Mouse (Mus musculus): Measurements from ENCODE around the gene Mettl1. TPM values are rescaled to one million over a fixed set of nuclear protein-coding genes. Genes with fewer than 3 reads are reported as not detected.
"Not testable (repeated sequence)": the region's sequence is repeated elsewhere in the genome, so short reads cannot be mapped to it uniquely, and the experiment has no call there.

Gene Mettl1
- polyA plus RNA-seq, 1 experiment from 2014 or later, result 47.6 TPM

DNA sequence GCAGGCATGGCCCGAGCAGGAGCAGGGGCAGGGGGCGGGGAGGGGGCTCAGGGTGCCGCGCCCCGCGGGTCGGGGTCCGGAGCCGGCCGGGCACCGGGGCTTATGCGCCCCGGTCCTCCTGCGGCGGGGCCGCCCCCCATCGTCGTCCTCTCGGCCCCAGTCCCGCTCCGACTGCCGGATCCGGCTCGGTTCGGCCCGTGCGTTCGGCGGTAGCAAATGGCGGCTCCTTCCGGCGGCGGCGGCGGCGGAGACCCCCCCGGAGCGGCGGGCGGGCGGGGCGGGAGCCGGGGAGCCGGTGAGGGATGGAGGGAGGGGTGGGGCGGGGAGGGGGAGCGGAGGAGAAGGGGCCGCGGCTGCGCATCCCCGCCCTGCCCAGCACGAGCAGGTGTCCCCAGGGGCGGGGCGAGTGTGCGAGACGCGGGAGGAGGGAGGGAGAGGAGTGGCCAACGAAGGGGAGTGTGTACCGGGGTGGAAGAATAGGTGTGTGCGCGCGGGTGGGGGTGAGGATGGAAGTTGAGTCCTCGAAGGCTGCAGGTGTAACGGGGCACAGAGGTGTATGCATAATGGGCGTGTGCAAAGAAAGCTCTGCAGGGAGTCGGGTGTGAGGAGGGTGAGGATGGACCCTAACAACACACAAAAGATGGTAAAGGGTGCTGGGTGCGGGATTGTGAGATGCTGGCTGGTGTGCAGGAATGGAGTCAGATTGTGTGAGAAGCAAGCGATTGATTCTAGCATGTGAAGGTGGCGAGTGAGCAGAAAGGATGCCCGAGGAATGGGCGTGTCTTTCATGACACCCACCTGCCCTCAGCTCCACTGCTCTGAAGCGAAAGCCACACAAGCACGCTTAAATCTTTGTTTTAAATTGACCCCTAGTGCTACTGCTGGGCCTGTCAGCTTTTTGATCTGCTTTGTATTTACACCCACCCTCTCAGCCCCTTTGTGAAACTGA, 19.0 kb downstream of the Mettl1 start, which contains the start of gene March9:
Gene March9, minus strand, starts transcription at position 217 of the 949 bp plus-strand sequence.
- ATAC-seq (ENCODE audit: insufficient number of reproducible peaks, low FRiP score, low TSS enrichment, low read depth), result 0 out of 2 replicates have a peak, but pooled peaks have one; percentile 23
- WGBS, result under 1% methylated on average over 55 of the region's 72 CpGs
- Histone ChIP-seq H3K9me3 (ENCODE audit: control insufficient read depth, low read length) (no peaks in the 10 kb centered on the region), H3K36me3 (ENCODE audit: control insufficient read depth, insufficient read depth, low read length) (peaks cover 6% of the 10 kb centered on the region), H3K4me3 (ENCODE audit: low read depth, low read length) (peak within 1 kb of the TSS; percentile 77), H3K4me2 (ENCODE audit: low read depth, severe bottlenecking) (peak within 1 kb of the TSS; percentile 96), H3K27me3 (ENCODE audit: control insufficient read depth, insufficient read depth, low read length) (peaks cover 21% of the 10 kb centered on the region), H3K4me1 (ENCODE audit: control insufficient read depth, insufficient read depth, low read length) (peaks cover 17% of the 10 kb centered on the region), H3K27ac (replicated peaks; ENCODE audit: low read depth, low read length) (no peak within 1 kb of the TSS), H3K9ac (ENCODE audit: low read length) (peak within 1 kb of the TSS; percentile 70)
- peak; percentile 76 for DNase-seq (ENCODE audit: low spot score)

- H3K27me3 ChIP-seq (ENCODE audit: control insufficient read depth, insufficient read depth, low read length), result peaks cover 21% of the 10 kb centered on the region
Measured at GRCm38 (mm10) chr10:127061085-127061484, 19.9 kb downstream of the Mettl1 start.

GRCm38 (mm10) chr10:127061513-127061912, 20.3 kb downstream of the Mettl1 start:
- WGBS, result 81% methylated on average over 2 of the region's 2 CpGs
- H3K4me2 ChIP-seq (ENCODE audit: low read depth, severe bottlenecking), result no peak overlapping the region

More at GRCm38 (mm10) chr10:127061085-127061484, 19.9 kb downstream of the Mettl1 start:
- H3K36me3 ChIP-seq (ENCODE audit: control insufficient read depth, insufficient read depth, low read length), result peaks cover 14% of the 10 kb centered on the region
- no peak overlapping the region for H3K9ac ChIP-seq (ENCODE audit: low read length)
- H3K4me1 ChIP-seq (ENCODE audit: control insufficient read depth, insufficient read depth, low read length), result peaks cover 17% of the 10 kb centered on the region
- H3K9me3 ChIP-seq (ENCODE audit: control insufficient read depth, low read length), result no peaks in the 10 kb centered on the region
- ATAC-seq (ENCODE audit: insufficient number of reproducible peaks, low FRiP score, low TSS enrichment, low read depth), result no peak
- H3K4me2 ChIP-seq (ENCODE audit: low read depth, severe bottlenecking), result no peak overlapping the region
- no peak overlapping the region for H3K27ac ChIP-seq (replicated peaks; ENCODE audit: low read depth, low read length)
- no peak for DNase-seq (ENCODE audit: low spot score)
- H3K4me3 ChIP-seq (ENCODE audit: low read depth, low read length), result no peak overlapping the region
- whole genome bisulfite sequencing, result 41% methylated on average over 5 of the region's 5 CpGs

DNA sequence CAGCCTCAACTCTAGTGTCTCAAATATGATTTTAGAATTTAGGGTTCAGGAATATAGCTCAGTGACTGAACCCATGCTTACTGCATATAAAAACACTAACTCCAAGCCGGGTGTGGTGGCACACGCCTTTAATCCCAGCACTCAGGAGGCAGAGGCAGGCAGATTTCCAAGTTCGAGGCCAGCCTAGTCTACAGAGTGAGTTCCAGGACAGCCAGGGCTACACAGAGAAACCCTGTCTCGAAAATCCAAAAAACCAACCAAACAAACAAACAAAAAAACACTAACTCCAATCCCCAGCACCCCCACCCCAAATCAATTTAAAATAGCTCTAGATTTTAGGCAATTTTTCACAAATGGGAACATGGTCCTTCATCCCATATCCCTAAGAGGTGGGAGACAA, 20.9 kb downstream of the Mettl1 start:
- ATAC-seq (ENCODE audit: insufficient number of reproducible peaks, low FRiP score, low TSS enrichment, low read depth); H3K9ac ChIP-seq (ENCODE audit: low read length); H3K9me3 ChIP-seq (ENCODE audit: control insufficient read depth, low read length); H3K27ac ChIP-seq (replicated peaks; ENCODE audit: low read depth, low read length); H3K4me2 ChIP-seq (ENCODE audit: low read depth, severe bottlenecking); DNase-seq (ENCODE audit: low spot score); H3K4me3 ChIP-seq (ENCODE audit: low read depth, low read length): not testable (repeated sequence)
- peaks cover 17% of the 10 kb centered on the region for H3K4me1 ChIP-seq (ENCODE audit: control insufficient read depth, insufficient read depth, low read length)
- peaks cover 22% of the 10 kb centered on the region for H3K36me3 ChIP-seq (ENCODE audit: control insufficient read depth, insufficient read depth, low read length)
- peaks cover 21% of the 10 kb centered on the region for H3K27me3 ChIP-seq (ENCODE audit: control insufficient read depth, insufficient read depth, low read length)
- WGBS, result 79% methylated on average over 4 of the region's 4 CpGs

More at GRCm38 (mm10) chr10:127061513-127061912, 20.3 kb downstream of the Mettl1 start:
- no peak overlapping the region for H3K9ac ChIP-seq (ENCODE audit: low read length)
- peaks cover 21% of the 10 kb centered on the region for H3K27me3 ChIP-seq (ENCODE audit: control insufficient read depth, insufficient read depth, low read length)
- no peak overlapping the region for H3K27ac ChIP-seq (replicated peaks; ENCODE audit: low read depth, low read length)
- no peak for ATAC-seq (ENCODE audit: insufficient number of reproducible peaks, low FRiP score, low TSS enrichment, low read depth)
- H3K9me3 ChIP-seq (ENCODE audit: control insufficient read depth, low read length), result no peaks in the 10 kb centered on the region
- no peak for DNase-seq (ENCODE audit: low spot score)
- peaks cover 17% of the 10 kb centered on the region for H3K4me1 ChIP-seq (ENCODE audit: control insufficient read depth, insufficient read depth, low read length)
- H3K36me3 ChIP-seq (ENCODE audit: control insufficient read depth, insufficient read depth, low read length), result peaks cover 18% of the 10 kb centered on the region
- no peak overlapping the region for H3K4me3 ChIP-seq (ENCODE audit: low read depth, low read length)

- H3K9me3 ChIP-seq (ENCODE audit: control insufficient read depth, low read length), result no peaks in the 10 kb centered on the region
- H3K27me3 ChIP-seq (ENCODE audit: control insufficient read depth, insufficient read depth, low read length), result peaks cover 21% of the 10 kb centered on the region
- H3K4me2 ChIP-seq (ENCODE audit: low read depth, severe bottlenecking), result no peak overlapping the region
- H3K9ac ChIP-seq (ENCODE audit: low read length), result no peak overlapping the region
- no peak overlapping the region for H3K27ac ChIP-seq (replicated peaks; ENCODE audit: low read depth, low read length)
- H3K4me1 ChIP-seq (ENCODE audit: control insufficient read depth, insufficient read depth, low read length), result peaks cover 17% of the 10 kb centered on the region
- peaks cover 26% of the 10 kb centered on the region for H3K36me3 ChIP-seq (ENCODE audit: control insufficient read depth, insufficient read depth, low read length)
- DNase-seq (ENCODE audit: low spot score), result no peak
- ATAC-seq (ENCODE audit: insufficient number of reproducible peaks, low FRiP score, low TSS enrichment, low read depth), result no peak
- 82% methylated on average over 5 of the region's 5 CpGs for WGBS
- H3K4me3 ChIP-seq (ENCODE audit: low read depth, low read length), result no peak overlapping the region
Measured at GRCm38 (mm10) chr10:127062503-127062902, 21.3 kb downstream of the Mettl1 start.

- ATAC-seq (ENCODE audit: insufficient number of reproducible peaks, low FRiP score, low TSS enrichment, low read depth), result peak; percentile 94
- peak within 1 kb of the TSS; percentile 98 for H3K9ac ChIP-seq (ENCODE audit: low read length)
- H3K9me3 ChIP-seq (ENCODE audit: control insufficient read depth, low read length), result no peaks in the 10 kb centered on the region
- peak within 1 kb of the TSS; percentile 76 for H3K4me2 ChIP-seq (ENCODE audit: low read depth, severe bottlenecking)
- H3K27me3 ChIP-seq (ENCODE audit: control insufficient read depth, insufficient read depth, low read length), result peaks cover 20% of the 10 kb centered on the region
- peaks cover 16% of the 10 kb centered on the region for H3K4me1 ChIP-seq (ENCODE audit: control insufficient read depth, insufficient read depth, low read length)
- peak within 1 kb of the TSS; percentile 82 for H3K27ac ChIP-seq (replicated peaks; ENCODE audit: low read depth, low read length)
- WGBS, result under 1% methylated on average over 46 of the region's 46 CpGs
- peak within 1 kb of the TSS; percentile 77 for H3K4me3 ChIP-seq (ENCODE audit: low read depth, low read length)
- peaks cover 32% of the 10 kb centered on the region for H3K36me3 ChIP-seq (ENCODE audit: control insufficient read depth, insufficient read depth, low read length)
- DNase-seq (ENCODE audit: low spot score), result peak; percentile 99
Measured at GRCm38 (mm10) chr10:127063239-127063872, 22.1 kb downstream of the Mettl1 start, which contains the start of gene Cdk4. TSS of gene Cdk4 (plus strand) at chr10:127063534.

- H3K36me3 ChIP-seq (ENCODE audit: control insufficient read depth, insufficient read depth, low read length), result peaks cover 32% of the 10 kb centered on the region
- ATAC-seq (ENCODE audit: insufficient number of reproducible peaks, low FRiP score, low TSS enrichment, low read depth), result no peak
- 16% methylated on average over 37 of the region's 37 CpGs for WGBS
- H3K4me2 ChIP-seq (ENCODE audit: low read depth, severe bottlenecking), result peak overlapping the region; percentile 76
- peak overlapping the region; percentile 98 for H3K9ac ChIP-seq (ENCODE audit: low read length)
- DNase-seq (ENCODE audit: low spot score), result peak; percentile 67
- H3K4me3 ChIP-seq (ENCODE audit: low read depth, low read length), result peak overlapping the region; percentile 77
- peak overlapping the region; percentile 82 for H3K27ac ChIP-seq (replicated peaks; ENCODE audit: low read depth, low read length)
- H3K9me3 ChIP-seq (ENCODE audit: control insufficient read depth, low read length), result no peaks in the 10 kb centered on the region
- H3K27me3 ChIP-seq (ENCODE audit: control insufficient read depth, insufficient read depth, low read length), result peaks cover 12% of the 10 kb centered on the region
- H3K4me1 ChIP-seq (ENCODE audit: control insufficient read depth, insufficient read depth, low read length), result peaks cover 13% of the 10 kb centered on the region
Measured at GRCm38 (mm10) chr10:127063913-127064870, 23.0 kb downstream of the Mettl1 start.
